Mouse (Mus musculus) brown adipose tissue, adult 24 weeks (tissue): Measurements from ENCODE around the gene Popdc2. TPM values are rescaled to one million over a fixed set of nuclear protein-coding genes. Genes with fewer than 3 reads are reported as not detected.

ENCODE experiments used
- H3K27ac ChIP-seq: fragments of 200-500 bp; replicated peaks from 2 replicates; pipeline ENCODE4 v1.5.1; 2012; ENCODE audit warnings: low read depth, mild to moderate bottlenecking, low read length
- H3K4me1 ChIP-seq: fragments of 200-500 bp; 2 replicates; pipeline ENCODE4 v1.6.1; 2012; ENCODE audit warnings: low read length, mixed read lengths; ENCODE audit not compliant: control insufficient read depth, insufficient read depth, insufficient read length
- H3K4me3 ChIP-seq: fragments of 200-500 bp; 2 replicates; pipeline ENCODE4 v1.5.1; 2012; ENCODE audit warnings: low read depth, mild to moderate bottlenecking, low read length, moderate library complexity; ENCODE audit not compliant: insufficient read depth
- polyA plus RNA-seq: library from polyadenylated mRNA; stranded (reverse); fragments of >200 nt; gene quantifications from 2 replicates; pipeline ENCODE4 v1.2.4, GENCODE M21; 2012; ENCODE audit not compliant: missing spikeins, insufficient read depth, insufficient read length

The Popdc2 gene
- polyA plus RNA-seq, 1 experiment: 15.5 TPM

DNA sequence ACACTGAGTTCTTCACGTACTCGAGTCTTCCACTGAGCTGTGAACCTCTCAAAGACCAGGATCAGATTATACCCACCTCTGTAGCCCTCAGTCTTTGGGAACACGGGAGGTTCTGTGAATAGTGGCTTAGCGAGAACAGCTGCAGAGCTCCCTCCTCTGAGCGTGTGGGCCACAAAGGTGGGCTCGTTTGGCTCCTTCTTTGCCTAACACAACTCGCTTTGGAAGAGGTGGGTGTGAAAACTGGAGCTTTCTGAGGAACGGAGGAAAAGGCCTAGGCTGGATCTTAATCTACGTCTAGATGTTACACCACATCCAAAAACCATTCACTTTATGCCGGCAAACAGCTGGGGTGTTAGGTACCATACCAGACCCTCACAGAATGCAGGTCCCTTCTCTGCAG, 3.4 kb downstream of the Popdc2 start:
- no peak overlapping the region for H3K27ac ChIP-seq
- peaks cover 15% of the 10 kb centered on the region; the same call in 1 of the 2 replicates for H3K4me1 ChIP-seq
- H3K4me3 ChIP-seq: no peak overlapping the region

DNA sequence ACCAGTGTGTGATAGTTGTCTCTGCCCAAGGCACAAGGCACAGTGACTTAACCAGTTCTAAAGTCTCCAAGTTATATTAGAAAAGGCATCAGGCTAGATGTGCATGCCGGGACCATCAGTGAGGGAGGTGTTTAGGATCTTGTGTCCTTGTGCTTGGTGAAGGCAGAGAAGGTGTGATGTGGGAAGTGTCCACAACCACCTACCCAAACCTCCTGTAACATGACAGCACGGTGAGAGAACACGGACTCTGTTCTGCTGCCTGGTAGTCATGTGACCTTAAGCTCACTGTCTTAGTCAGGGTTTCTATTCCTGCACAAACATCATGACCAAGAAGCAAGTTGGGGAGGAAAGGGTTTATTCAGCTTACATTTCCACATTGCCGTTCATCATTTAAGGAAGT, 4.2 kb downstream of the Popdc2 start:
- Histone ChIP-seq H3K27ac (no peak overlapping the region), H3K4me1 (peaks cover 17% of the 10 kb centered on the region; the same call in 1 of the 2 replicates), H3K4me3 (no peak overlapping the region)

DNA sequence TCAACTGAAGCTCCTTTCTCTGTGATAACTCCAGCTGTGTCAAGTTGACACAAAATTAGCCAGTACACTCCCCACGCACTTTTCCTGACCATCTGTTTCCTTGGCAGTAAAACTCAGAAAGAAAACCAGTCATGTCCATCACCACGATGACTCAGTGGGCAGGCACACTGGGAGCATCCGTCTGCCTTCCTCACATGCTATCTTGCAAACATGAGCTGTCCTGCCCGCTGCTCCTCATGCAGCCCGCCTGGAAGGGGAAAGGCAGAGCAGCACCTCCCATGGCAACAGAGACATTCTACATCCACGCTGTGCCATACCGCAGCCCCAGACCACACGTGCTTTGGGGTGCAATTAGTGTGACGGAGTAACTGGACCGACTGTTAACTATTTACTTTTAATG, 6.3 kb downstream of the Popdc2 start:
- Histone ChIP-seq H3K4me1 (peaks cover 13% of the 10 kb centered on the region; the same call in 1 of the 2 replicates), H3K4me3 (no peak overlapping the region), H3K27ac (no peak overlapping the region)

DNA sequence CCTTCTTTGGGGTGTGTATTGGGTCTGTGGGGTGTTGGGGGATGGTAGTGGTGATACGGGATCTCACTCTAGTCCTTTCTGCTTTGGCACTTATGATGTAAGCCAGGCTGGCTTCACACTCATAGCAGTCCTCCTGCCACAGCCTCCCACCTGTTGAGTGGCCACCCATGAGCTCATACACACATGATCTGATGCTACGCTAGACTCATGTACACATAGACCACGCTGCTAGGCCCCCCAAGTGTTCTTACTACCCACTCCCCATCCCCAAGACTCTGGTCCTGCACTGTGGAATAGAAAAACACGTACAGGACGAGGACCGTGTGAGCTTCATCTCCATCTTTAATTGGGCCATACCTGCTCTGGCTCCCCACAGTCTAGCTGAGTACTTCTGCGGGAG, 7.0 kb downstream of the Popdc2 start:
- H3K27ac ChIP-seq: no peak overlapping the region

DNA sequence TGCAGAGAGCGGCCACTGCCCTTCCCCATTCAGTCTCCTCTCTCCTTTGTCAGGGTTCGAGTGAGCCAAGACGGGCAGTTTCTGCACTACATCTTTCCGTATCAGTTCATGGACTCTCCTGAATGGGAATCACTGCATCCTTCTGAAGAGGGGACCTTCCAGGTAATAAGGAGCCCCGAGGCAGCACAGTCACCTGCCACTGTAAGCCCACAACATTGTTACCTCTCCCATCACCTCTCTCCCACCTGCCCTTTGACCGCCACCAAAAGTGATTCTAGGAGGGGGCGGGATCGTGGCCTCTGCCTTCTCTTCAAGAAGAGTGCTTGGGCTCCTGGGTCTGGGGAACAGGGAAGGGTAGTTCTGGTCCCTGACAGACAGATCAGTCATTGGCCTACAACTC, 7.4 kb downstream of the Popdc2 start:
- peaks cover 7% of the 10 kb centered on the region; the same call in 1 of the 2 replicates for H3K4me1 ChIP-seq
- no peak overlapping the region for H3K4me3 ChIP-seq

More for the DNA sequence above, 7.0 kb downstream of the Popdc2 start:
- no peak overlapping the region for H3K4me3 ChIP-seq
- H3K4me1 ChIP-seq: peaks cover 7% of the 10 kb centered on the region; the same call in 1 of the 2 replicates

DNA sequence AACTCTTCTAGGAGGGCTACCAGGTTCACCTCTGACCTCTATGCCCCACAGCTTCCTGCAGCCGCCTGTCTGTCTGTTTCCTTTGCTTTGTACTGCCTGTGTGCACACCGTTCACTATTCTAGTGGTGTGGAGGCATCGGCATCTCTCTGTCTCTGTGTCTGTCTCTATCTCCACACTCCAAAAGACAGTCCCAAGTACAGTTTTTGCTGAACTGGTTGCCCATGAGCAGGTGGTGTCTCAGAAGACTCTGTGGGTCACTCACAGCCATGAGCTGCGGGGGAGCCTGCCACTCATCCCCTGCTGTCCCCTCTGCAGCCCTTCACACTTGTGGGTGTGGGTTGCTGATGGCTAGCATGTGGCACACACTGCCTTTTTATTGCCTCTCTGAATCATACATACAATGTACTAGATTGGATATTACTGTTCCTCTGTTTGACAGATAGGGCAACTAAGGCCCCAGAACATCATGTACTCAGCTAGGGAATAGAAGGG, 8.0 kb downstream of the Popdc2 start:
- Histone ChIP-seq H3K4me1 (peaks cover 7% of the 10 kb centered on the region; the same call in 1 of the 2 replicates), H3K4me3 (no peak overlapping the region), H3K27ac (peak overlapping the region; percentile 1; the same call in 1 of the 2 replicates)

More for the DNA sequence above, 7.4 kb downstream of the Popdc2 start:
- no peak overlapping the region for H3K27ac ChIP-seq

DNA sequence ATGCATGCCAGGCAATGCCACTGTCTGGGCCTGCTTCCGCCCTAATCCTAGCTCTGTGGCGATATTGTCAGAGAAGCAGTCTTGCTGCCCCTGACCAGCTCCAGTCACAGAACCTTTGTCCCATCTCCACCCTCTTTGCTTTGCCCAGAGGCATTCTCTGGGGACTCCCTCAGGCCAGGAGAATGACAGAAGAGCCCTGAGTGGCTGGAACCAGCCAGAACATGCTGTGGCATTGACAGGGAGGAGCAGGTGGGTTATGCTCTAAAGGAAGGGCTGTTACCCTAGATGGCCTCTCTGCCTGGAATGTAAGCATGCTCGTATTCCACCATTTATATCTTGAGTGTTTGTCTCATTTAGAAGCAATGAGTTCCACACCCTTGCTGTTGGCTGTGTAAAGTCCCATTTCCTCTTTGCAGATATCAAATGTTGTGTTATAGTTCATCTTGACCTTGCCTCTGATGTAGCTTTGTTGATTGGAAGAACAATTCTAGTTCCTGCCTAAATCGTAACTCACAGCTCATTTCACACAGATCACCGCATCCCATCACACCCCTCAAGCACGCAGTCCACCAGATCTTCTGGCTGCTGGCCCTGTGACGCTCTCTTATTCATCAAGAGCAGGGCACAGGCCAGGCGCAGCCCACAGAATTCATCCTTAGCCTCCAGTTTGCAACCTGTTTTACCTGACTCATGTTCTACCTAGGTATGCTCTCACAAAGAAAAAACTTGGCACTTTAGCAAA, 8.8 kb downstream of the Popdc2 start:
- H3K27ac ChIP-seq: 0 out of 2 replicates have a peak overlapping the region, but pooled peaks have one; percentile 7
- H3K4me1 ChIP-seq: peaks cover 7% of the 10 kb centered on the region; the same call in 1 of the 2 replicates
- H3K4me3 ChIP-seq: no peak overlapping the region

DNA sequence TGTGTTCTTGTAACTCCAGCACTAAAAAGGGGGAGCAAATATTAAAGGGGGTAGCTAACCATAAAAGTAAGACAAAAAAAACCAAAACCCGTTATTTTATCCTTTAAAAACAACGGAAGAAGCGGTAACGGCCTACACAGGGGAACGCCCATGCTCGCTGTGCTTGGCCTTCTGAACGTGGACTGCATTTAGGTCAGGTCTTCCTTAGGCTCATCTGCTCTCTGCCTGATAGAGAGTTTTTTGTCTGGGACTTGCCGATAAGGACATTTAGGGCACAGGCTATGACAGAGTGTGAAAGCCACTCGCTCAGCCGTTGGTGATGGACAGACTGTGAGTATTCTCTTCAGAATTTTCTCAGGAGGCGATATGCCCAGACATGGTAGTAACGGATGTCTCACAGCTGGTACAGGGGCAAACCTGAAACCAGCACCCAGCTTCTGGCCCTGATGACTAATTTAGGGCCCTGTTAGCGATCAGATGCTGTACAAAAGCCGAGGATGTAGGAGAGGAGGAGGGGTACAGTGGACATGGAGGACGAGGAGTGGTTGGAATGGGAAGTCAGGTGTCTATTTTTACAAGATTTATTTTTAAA, 9.8 kb downstream of the Popdc2 start:
- H3K4me1 ChIP-seq: peaks cover 7% of the 10 kb centered on the region; the same call in 1 of the 2 replicates
- H3K27ac ChIP-seq: no peak overlapping the region
- H3K4me3 ChIP-seq: no peak overlapping the region

DNA sequence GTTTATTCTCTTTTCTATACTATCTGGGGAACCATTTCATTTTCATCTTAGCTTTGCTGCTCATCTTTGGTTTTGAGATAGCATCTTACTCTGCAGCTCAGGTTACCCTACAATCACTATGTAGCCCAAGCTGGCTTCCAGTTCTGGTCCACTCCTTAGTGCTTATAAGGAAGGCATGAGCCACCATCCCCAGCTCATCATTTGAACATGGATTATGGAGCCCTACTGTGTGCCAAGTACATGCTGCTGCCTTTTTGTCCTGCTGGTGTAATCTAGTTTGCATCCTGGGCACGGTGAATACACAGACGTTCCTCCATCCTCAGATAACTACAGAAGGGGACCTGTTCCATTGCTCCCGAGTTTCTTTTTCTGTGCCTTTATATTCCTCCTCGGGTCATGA, 10.9 kb downstream of the Popdc2 start:
- Histone ChIP-seq H3K4me1 (peaks cover 7% of the 10 kb centered on the region; the same call in 1 of the 2 replicates), H3K4me3 (no peak overlapping the region), H3K27ac (no peak overlapping the region)

DNA sequence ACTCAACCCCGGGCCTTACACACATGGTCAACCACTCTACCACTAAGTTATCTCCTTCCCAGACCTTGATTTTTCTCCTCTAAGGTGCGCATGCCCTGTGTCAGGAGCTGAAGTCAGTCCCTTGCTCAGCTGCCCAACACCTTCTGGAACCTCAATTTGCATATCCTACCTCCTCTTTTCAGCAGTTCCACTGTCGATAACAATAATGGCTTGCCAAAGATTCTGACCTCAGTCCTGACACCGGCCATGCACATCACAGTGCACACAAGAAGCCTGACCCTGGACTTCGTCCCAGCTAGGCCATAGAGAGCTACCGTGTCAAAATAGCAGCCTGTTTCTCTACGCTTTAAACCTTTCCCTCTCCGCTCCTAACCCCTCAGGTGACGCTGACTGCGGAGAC, 11.4 kb downstream of the Popdc2 start:
- Histone ChIP-seq H3K4me1 (peaks cover 7% of the 10 kb centered on the region; the same call in 1 of the 2 replicates), H3K4me3 (no peak overlapping the region), H3K27ac (no peak overlapping the region)

DNA sequence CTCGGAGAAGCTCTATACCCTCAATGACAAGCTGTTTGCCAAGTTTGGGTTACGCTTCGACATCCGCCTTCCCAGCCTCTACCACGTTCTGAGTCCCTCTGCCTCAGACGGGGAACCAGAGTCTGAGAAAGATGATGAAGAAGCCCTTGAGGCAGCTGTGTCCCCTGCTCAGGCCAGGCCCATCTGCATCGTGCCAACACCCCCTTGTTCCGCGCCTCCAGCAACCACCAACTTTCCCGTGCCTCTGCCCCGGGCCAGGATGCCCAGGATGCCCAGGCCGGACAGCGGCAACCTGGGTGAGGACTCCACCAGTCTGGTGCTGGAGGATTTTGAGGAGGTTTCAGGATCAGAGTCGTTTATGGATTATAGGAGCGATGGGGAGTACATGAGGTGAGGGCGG, 11.9 kb downstream of the Popdc2 start:
- H3K27ac ChIP-seq: no peak overlapping the region
- no peak overlapping the region for H3K4me3 ChIP-seq
- H3K4me1 ChIP-seq: peaks cover 7% of the 10 kb centered on the region; the same call in 1 of the 2 replicates

DNA sequence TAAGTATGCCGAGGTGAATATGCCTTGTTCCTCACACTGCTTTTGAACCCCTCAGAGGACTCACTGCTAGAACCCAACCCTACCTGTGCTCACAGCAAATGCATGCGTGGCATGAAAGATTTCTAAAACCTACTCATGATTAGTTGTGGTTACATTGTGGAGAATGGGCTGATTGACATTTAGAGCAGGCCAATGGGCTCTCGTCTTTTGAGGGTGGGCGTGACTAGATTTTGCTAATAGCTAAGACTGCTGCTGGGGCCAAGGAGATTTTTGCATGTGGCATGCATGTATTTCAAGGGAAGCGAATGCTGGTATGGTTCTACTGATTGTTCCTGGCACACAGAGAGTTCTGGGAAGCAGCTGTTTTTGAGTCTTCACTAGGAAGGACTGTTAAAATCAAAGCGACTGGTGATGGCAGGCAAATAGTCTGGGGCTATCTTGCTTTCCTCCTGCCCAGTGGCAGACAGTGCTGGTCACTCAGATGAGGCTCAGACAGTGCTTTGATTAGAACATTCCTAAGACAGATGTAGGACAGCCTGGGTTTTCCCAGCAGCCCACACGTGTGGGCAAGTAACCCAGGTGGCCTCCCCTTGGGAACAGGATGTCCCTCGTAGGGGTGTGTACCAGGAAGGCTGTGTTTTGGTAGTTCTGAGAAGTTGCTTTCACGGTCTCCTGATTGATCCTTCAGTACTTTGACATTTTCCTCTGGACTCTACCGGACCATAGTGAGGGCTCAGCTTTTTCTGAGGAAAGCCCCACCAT, 12.6 kb downstream of the Popdc2 start:
- H3K4me1 ChIP-seq: peaks cover 7% of the 10 kb centered on the region; the same call in 1 of the 2 replicates
- H3K4me3 ChIP-seq: no peak overlapping the region
- H3K27ac ChIP-seq: no peak overlapping the region

DNA sequence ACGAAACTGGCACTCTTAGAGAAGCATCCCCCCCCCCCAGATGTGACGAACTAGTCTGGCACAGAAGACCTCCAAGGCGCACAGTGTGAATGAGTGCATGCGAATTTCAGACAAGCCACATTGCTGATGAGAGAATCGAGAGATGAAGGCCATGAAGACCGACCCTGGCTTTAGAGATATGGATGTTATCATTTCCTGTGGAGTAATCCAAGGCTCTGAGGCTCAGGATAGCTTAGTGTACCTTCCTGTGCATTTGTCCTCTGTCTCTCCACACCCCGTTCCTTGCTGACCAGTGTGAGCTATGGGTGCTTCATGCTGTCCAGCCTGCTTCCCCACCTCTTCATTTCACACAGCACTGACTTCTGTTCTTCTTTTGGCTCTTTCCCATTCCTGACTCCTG, 13.2 kb downstream of the Popdc2 start:
- Histone ChIP-seq H3K4me1 (peaks cover 4% of the 10 kb centered on the region; the same call in 1 of the 2 replicates), H3K27ac (no peak overlapping the region), H3K4me3 (no peak overlapping the region)

DNA sequence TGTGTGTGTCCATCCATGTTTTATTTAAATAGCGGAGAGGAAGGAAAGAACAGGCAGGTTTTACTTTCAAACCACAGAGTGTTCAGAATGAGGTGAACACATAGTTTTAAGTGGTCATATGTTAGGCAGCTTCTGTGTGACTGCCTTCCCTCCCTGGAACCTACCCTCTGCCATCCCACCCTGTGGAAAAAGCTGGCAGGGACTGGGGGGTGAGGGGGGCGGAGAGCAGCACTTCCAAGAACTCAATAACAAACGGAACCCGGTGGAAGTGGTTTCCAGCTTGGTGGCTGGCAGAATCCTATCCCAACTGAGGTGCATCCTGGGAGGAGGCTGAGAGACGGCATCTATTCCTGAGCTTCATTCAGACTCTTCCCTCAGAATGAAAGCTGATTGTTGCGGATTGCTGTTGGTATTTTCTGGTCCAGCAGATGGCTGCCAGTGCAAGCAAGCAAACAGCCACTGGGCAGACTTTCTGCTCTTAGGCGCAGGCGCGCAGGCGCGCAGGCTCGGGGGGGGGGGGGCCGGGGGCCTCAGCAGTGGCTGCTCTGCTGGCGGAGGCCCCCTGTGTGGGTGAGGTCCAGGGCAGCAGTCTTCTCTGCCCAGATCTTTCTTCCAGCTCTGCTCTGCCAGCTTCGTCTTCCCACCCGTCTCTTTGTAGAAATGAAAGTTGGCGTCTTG, 14.3 kb downstream of the Popdc2 start:
- peak overlapping the region; percentile 32; the same call in 1 of the 2 replicates for H3K27ac ChIP-seq

More for the DNA sequence above, 14.3 kb downstream of the Popdc2 start:
- H3K4me1 ChIP-seq: no peaks in the 10 kb centered on the region
- H3K4me3 ChIP-seq: peak overlapping the region; percentile 55
